Mouse (Mus musculus) midbrain, embryonic 13.5 days (tissue): ENCODE data around the gene BC107364. TPM values are rescaled to one million over a fixed set of nuclear protein-coding genes. Genes with fewer than 3 reads are reported as not detected.
"Not testable (repeated sequence)": the region's sequence is repeated elsewhere in the genome, so short reads cannot be mapped to it uniquely, and the experiment has no call there.

Source experiments
- ATAC-seq: fragments of 200-750 bp; cut with Nextera tagmentation; 2 replicates; pipeline ENCODE4 v1.8.0; 2017; ENCODE audit warnings: mild to moderate bottlenecking, moderate TSS enrichment, moderate library complexity
- H3K27ac ChIP-seq: fragments of 300-500 bp; sonication (generic); 2 replicates; pipeline ENCODE4 v1.5.1; 2015; ENCODE audit warnings: inconsistent platforms, mild to moderate bottlenecking, moderate library complexity
- H3K27me3 ChIP-seq: fragments of 300-500 bp; sonication (generic); 2 replicates; pipeline ENCODE4 v1.6.1; 2015; ENCODE audit warnings: mild to moderate bottlenecking, inconsistent platforms
- H3K36me3 ChIP-seq: fragments of 300-500 bp; sonication (generic); 2 replicates; pipeline ENCODE4 v1.6.1; 2015; ENCODE audit warnings: mild to moderate bottlenecking, inconsistent platforms
- H3K4me1 ChIP-seq: fragments of 300-500 bp; sonication (generic); replicated peaks from 2 replicates; pipeline ENCODE4 v1.6.1; 2015; ENCODE audit warnings: inconsistent platforms
- H3K4me2 ChIP-seq: fragments of 300-500 bp; sonication (generic); replicated peaks from 2 replicates; pipeline ENCODE4 v1.6.1; 2015; ENCODE audit warnings: moderate library complexity, mild to moderate bottlenecking, inconsistent platforms
- H3K4me3 ChIP-seq: fragments of 300-500 bp; sonication (generic); replicated peaks from 2 replicates; pipeline ENCODE4 v1.5.1; 2015; ENCODE audit warnings: mild to moderate bottlenecking, inconsistent platforms
- H3K9ac ChIP-seq: fragments of 300-500 bp; sonication (generic); replicated peaks from 2 replicates; pipeline ENCODE4 v1.6.1; 2015; ENCODE audit warnings: mild to moderate bottlenecking, inconsistent platforms
- H3K9me3 ChIP-seq: fragments of 300-500 bp; sonication (generic); 2 replicates; pipeline ENCODE4 v1.6.1; 2016; ENCODE audit warnings: mild to moderate bottlenecking, inconsistent platforms
- WGBS: fragments of 180-500 bp; shearing (Covaris S2); methylation state at CpG from one replicate; pipeline ENCODE4 v1.1.7; 2015; 5-methylcytosine and 5-hydroxymethylcytosine counted together
- polyA plus RNA-seq: library from polyadenylated mRNA; unstranded; fragments of >200 nt; fragmentation: Nextera tagmentation; extraction: Ambion mirVana; gene quantifications from 2 replicates; pipeline ENCODE4 v1.2.1, GENCODE M21; 2015

BC107364 gene
- polyA plus RNA-seq, 1 experiment from 2014 or later, result not detected

DNA sequence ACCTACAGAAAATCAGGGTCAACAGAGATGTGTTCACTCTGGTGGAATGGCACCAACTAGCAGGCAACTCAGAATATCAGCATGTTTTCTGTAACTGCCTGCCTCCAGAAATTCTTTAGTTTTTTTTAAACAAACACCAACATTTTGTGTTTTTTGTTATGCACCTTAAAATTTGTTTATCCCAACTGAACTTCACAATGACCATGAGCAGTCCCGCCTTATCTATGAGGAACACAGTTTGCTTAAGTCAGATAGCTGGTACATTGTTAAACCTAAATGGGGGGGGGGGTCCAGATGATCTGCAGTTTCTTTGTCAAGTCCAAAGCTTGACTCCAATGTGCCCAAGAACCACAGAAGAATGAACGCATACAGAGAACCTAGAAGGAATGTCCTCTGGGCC is 36.0 kb downstream of the BC107364 start:
- H3K9ac ChIP-seq, result no peak overlapping the region
- H3K36me3 ChIP-seq, result no peaks in the 10 kb centered on the region
- ATAC-seq, result no peak
- H3K27me3 ChIP-seq, result peaks cover 12% of the 10 kb centered on the region
- H3K4me1 ChIP-seq, result peaks cover 8% of the 10 kb centered on the region; the same call in 1 of the 2 replicates
- 93% methylated on average over 2 of the region's 2 CpGs for WGBS
- H3K4me3 ChIP-seq, result no peak overlapping the region
- no peaks in the 10 kb centered on the region for H3K9me3 ChIP-seq
- no peak overlapping the region for H3K4me2 ChIP-seq
- H3K27ac ChIP-seq, result no peak overlapping the region

- H3K36me3 ChIP-seq, result no peaks in the 10 kb centered on the region
- H3K27ac ChIP-seq, result no peak overlapping the region
- no peaks in the 10 kb centered on the region for H3K9me3 ChIP-seq
- no peak overlapping the region for H3K9ac ChIP-seq
- H3K4me1 ChIP-seq, result peaks cover 8% of the 10 kb centered on the region; the same call in 1 of the 2 replicates
- peak overlapping the region; percentile 80 for H3K4me2 ChIP-seq
- no peak for ATAC-seq
- H3K27me3 ChIP-seq, result peaks cover 20% of the 10 kb centered on the region
- 34% methylated on average over 7 of the region's 7 CpGs for WGBS
- H3K4me3 ChIP-seq, result peak overlapping the region; percentile 60
These were observed 37.2 kb downstream of the BC107364 start for GRCm38 (mm10) chr3:96414951-96415327.

GRCm38 (mm10) chr3:96414126-96414950 is 37.8 kb downstream of the BC107364 start:
- peak overlapping the region; percentile 80 for H3K4me2 ChIP-seq
- under 1% methylated on average over 64 of the region's 64 CpGs for WGBS
- H3K27me3 ChIP-seq, result peaks cover 26% of the 10 kb centered on the region
- peaks cover 12% of the 10 kb centered on the region for H3K4me1 ChIP-seq
- H3K9me3 ChIP-seq, result no peaks in the 10 kb centered on the region
- H3K4me3 ChIP-seq, result peak overlapping the region; percentile 60
- peak overlapping the region; percentile 85 for H3K9ac ChIP-seq
- ATAC-seq, result peak; percentile 91
- H3K27ac ChIP-seq, result peak overlapping the region; percentile 85
- no peaks in the 10 kb centered on the region for H3K36me3 ChIP-seq

GRCm38 (mm10) chr3:96413581-96414125 is 38.5 kb downstream of the BC107364 start:
- Histone ChIP-seq H3K27ac (no peak overlapping the region), H3K27me3 (peaks cover 33% of the 10 kb centered on the region), H3K36me3 (no peaks in the 10 kb centered on the region), H3K9ac (peak overlapping the region; percentile 85; the same call in 1 of the 2 replicates), H3K9me3 (no peaks in the 10 kb centered on the region), H3K4me1 (peaks cover 16% of the 10 kb centered on the region), H3K4me2 (peak overlapping the region; percentile 80), H3K4me3 (peak overlapping the region; percentile 60)
- no peak for ATAC-seq
- 43% methylated on average over 9 of the region's 9 CpGs for WGBS

DNA sequence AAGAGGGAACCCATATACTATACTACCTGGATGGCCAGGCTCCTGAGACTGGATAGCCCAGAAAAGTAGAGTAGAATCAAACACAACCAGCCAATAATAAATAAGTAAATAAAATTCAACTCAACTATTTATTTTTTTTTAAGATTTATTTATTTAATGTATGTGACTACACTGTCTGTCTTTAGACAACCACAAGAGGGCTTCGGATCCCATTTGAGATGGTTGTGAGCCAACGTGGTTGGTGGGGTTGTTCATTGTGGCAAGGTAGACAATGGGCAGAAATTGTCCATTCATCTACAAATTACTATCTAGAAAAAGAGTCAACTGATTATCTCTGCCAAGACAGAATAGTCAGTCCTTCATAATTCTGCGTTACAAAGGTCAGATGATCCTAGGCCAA is 40.3 kb downstream of the BC107364 start:
- Histone ChIP-seq H3K4me3 (no peak overlapping the region), H3K27me3 (peaks cover 48% of the 10 kb centered on the region), H3K9ac (no peak overlapping the region), H3K36me3 (no peaks in the 10 kb centered on the region), H3K4me1 (peaks cover 16% of the 10 kb centered on the region), H3K9me3 (no peaks in the 10 kb centered on the region), H3K27ac (no peak overlapping the region), H3K4me2 (no peak overlapping the region)
- no peak for ATAC-seq
- WGBS, result 72% methylated on average over 3 of the region's 3 CpGs

- no peaks in the 10 kb centered on the region for H3K9me3 ChIP-seq
- peaks cover 16% of the 10 kb centered on the region for H3K4me1 ChIP-seq
- no peaks in the 10 kb centered on the region for H3K36me3 ChIP-seq
- H3K4me2 ChIP-seq, result no peak overlapping the region
- H3K9ac ChIP-seq, result no peak overlapping the region
- no peak for ATAC-seq
- peaks cover 56% of the 10 kb centered on the region for H3K27me3 ChIP-seq
- H3K4me3 ChIP-seq, result no peak overlapping the region
- no peak overlapping the region for H3K27ac ChIP-seq
- WGBS, result 86% methylated on average over 5 of the region's 5 CpGs
These were observed 41.1 kb downstream of the BC107364 start for GRCm38 (mm10) chr3:96410966-96411365.

GRCm38 (mm10) chr3:96409701-96410246 is 42.3 kb downstream of the BC107364 start:
- no peak overlapping the region for H3K9ac ChIP-seq
- 0 out of 2 replicates have a peak overlapping the region, but pooled peaks have one; percentile 12 for H3K4me3 ChIP-seq
- H3K4me1 ChIP-seq, result peaks cover 16% of the 10 kb centered on the region
- no peaks in the 10 kb centered on the region for H3K36me3 ChIP-seq
- H3K9me3 ChIP-seq, result no peaks in the 10 kb centered on the region
- ATAC-seq, result no peak
- H3K27me3 ChIP-seq, result peaks cover 67% of the 10 kb centered on the region
- no peak overlapping the region for H3K27ac ChIP-seq
- WGBS, result 5% methylated on average over 31 of the region's 31 CpGs
- no peak overlapping the region; the same call in 1 of the 2 replicates for H3K4me2 ChIP-seq

DNA sequence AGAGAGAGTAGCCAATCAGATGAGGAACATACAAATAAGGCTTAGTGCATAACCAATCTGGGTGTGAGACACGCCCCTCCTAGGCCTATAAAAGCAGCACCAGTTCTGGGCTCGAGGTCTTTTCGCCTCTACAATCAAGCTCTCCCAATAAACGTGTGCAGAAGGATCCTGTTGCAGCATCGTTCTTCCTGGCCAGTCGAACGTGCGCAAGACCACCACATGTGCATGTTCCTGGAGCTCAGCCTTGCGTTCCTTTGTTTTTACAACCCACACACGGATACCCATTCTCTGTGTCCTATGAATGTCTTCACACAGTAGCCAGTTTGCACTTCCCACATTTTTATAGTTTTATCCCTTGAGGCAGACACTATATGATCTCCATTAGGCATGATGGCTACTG is 44.0 kb downstream of the BC107364 start:
- H3K27ac ChIP-seq, H3K36me3 ChIP-seq, H3K4me2 ChIP-seq, H3K9me3 ChIP-seq, ATAC-seq, H3K4me3 ChIP-seq, H3K9ac ChIP-seq: not testable (repeated sequence)
- peaks cover 84% of the 10 kb centered on the region for H3K27me3 ChIP-seq
- peaks cover 16% of the 10 kb centered on the region for H3K4me1 ChIP-seq
- WGBS, result 93% methylated on average over 10 of the region's 10 CpGs

- no peak overlapping the region for H3K9ac ChIP-seq
- ATAC-seq, result no peak
- no peaks in the 10 kb centered on the region for H3K9me3 ChIP-seq
- peaks cover 94% of the 10 kb centered on the region for H3K27me3 ChIP-seq
- no peak overlapping the region for H3K4me2 ChIP-seq
- no peaks in the 10 kb centered on the region for H3K36me3 ChIP-seq
- H3K4me3 ChIP-seq, result no peak overlapping the region
- 64% methylated on average over 32 of the region's 32 CpGs for WGBS
- H3K27ac ChIP-seq, result no peak overlapping the region
- peaks cover 21% of the 10 kb centered on the region for H3K4me1 ChIP-seq
These were observed 46.3 kb downstream of the BC107364 start for GRCm38 (mm10) chr3:96405541-96406503.

- Histone ChIP-seq H3K9me3 (no peaks in the 10 kb centered on the region), H3K9ac (no peak overlapping the region), H3K4me1 (peaks cover 21% of the 10 kb centered on the region), H3K27me3 (peaks cover 94% of the 10 kb centered on the region), H3K36me3 (no peaks in the 10 kb centered on the region), H3K27ac (no peak overlapping the region), H3K4me2 (no peak overlapping the region), H3K4me3 (no peak overlapping the region)
- 24% methylated on average over 10 of the region's 11 CpGs for WGBS
- no peak for ATAC-seq
These were observed 47.1 kb downstream of the BC107364 start for GRCm38 (mm10) chr3:96405004-96405403.

DNA sequence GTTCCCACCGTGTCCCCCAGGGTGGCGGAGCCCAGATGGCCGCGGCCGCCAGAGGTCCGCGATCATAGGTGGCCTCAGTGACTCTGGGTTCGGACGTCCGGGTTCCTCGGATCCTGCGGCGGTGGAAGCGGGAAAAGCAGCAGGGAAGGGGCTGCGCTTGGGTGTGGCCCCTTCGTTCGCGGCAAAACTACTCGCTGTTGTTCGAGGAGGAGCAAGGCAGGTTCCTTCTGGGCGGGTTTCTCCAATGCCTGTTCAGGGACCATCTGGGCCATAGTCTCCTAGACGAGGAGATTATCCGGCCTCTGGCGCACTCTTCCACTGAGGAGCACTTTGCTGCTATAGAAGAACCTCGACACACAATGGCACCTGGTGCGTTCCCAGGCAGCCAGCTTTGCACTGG is 47.7 kb downstream of the BC107364 start:
- H3K4me3 ChIP-seq, result no peak overlapping the region
- ATAC-seq, result no peak
- H3K4me1 ChIP-seq, result peaks cover 18% of the 10 kb centered on the region
- peaks cover 94% of the 10 kb centered on the region for H3K27me3 ChIP-seq
- peak overlapping the region; percentile 20; the same call in 1 of the 2 replicates for H3K4me2 ChIP-seq
- no peak overlapping the region for H3K27ac ChIP-seq
- H3K36me3 ChIP-seq, result no peaks in the 10 kb centered on the region
- 1% methylated on average over 26 of the region's 26 CpGs for WGBS
- 0 out of 2 replicates have a peak overlapping the region, but pooled peaks have one; percentile 28 for H3K9ac ChIP-seq
- H3K9me3 ChIP-seq, result no peaks in the 10 kb centered on the region
